Mouse (Mus musculus): ENCODE results near the gene Nfkbiz. TPM values are rescaled to one million over a fixed set of nuclear protein-coding genes. Genes with fewer than 3 reads are reported as not detected.

Nfkbiz gene
- polyA plus RNA-seq, 1 experiment from 2014 or later = 3.1 TPM

DNA sequence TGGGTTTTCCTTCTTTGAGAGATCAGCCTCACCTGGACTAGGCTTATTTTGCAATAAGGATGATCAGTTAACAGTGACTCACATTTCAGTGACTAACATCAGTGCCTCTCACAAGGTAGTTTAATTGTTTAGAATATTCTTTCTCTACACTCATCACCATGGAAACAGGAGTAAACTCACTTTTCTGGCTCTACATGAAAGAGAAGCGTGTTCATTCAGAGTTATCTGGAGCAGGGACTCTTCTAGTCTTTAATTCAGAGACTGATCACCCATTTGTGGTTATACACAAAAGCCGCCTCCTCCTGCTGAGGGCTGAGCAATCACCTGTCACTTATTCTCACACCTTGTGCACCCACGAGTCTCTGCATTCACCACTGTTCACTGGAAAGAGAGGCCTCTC lies 68.5 kb downstream of the Nfkbiz start:
- H3K27me3 ChIP-seq (replicated peaks) = no peaks in the 10 kb centered on the region
- 0 out of 2 replicates have a peak, but pooled peaks cover under 1% of the 10 kb centered on the region for H3K9me3 ChIP-seq (replicated peaks)
- 69% methylated on average over 3 of the region's 3 CpGs for WGBS
- ATAC-seq (ENCODE audit: insufficient number of reproducible peaks, low FRiP score) = no peak
- H3K9ac ChIP-seq = no peak overlapping the region
- H3K36me3 ChIP-seq = no peaks in the 10 kb centered on the region
- no peaks in the 10 kb centered on the region for H3K4me1 ChIP-seq (replicated peaks)
- no peak overlapping the region for H3K4me2 ChIP-seq
- no peak overlapping the region for H3K4me3 ChIP-seq
- no peak overlapping the region for H3K27ac ChIP-seq (ENCODE audit: poor library complexity, severe bottlenecking)

Other genes starting within 250 kb of the Nfkbiz start
- 0.66 and 0.74 TPM in 2 replicates for gene Nxpe3, start 56.4 kb upstream of the Nfkbiz start, polyA plus RNA-seq (2016; fragmentation: Nextera tagmentation; extraction: Ambion mirVana)
- gene Cep97, start 96.0 kb upstream of the Nfkbiz start, polyA plus RNA-seq (2016; fragmentation: Nextera tagmentation; extraction: Ambion mirVana) = 9.8 and 9.9 TPM in 2 replicates
- gene Rpl24, start 127.4 kb upstream of the Nfkbiz start, polyA plus RNA-seq (2016; fragmentation: Nextera tagmentation; extraction: Ambion mirVana) = 613 and 621 TPM in 2 replicates
- 14.2 and 17.3 TPM in 2 replicates for gene Zbtb11, start 135.0 kb upstream of the Nfkbiz start, polyA plus RNA-seq (2016; fragmentation: Nextera tagmentation; extraction: Ambion mirVana)
- gene Pcnp, start 190.8 kb upstream of the Nfkbiz start, polyA plus RNA-seq (2016; fragmentation: Nextera tagmentation; extraction: Ambion mirVana) = 177 and 180 TPM in 2 replicates
- 23.0 and 24.3 TPM in 2 replicates for gene Trmt10c, start 198.9 kb upstream of the Nfkbiz start, polyA plus RNA-seq (2016; fragmentation: Nextera tagmentation; extraction: Ambion mirVana)
- gene Senp7, start 209.4 kb upstream of the Nfkbiz start, polyA plus RNA-seq (2016; fragmentation: Nextera tagmentation; extraction: Ambion mirVana) = 20.8 and 24.8 TPM in 2 replicates

All from heart, embryonic 12.5 days (tissue).